Mouse (Mus musculus) left cerebral cortex, postnatal 36 days (tissue): ENCODE measurements around the gene Vmn1r75. TPM values are rescaled to one million over a fixed set of nuclear protein-coding genes. Genes with fewer than 3 reads are reported as not detected.

Experiments
- DNase-seq, 2 experiments: peaks; one replicate each; pipeline ENCODE4 v3.0.0; 2021 to 2022; ENCODE audit warnings: low spot score in 2 of 2, mixed read lengths in 1 of 2
- intact Hi-C: fragments of 180-260 bp; cut with DNase I; formaldehyde crosslinking; loops from one replicate; pipeline ENCODE4 v1.15.1; 2025
- total RNA-seq, 2 experiments: library from RNA; stranded (reverse); gene quantifications; 2 replicates each; pipeline ENCODE4 v1.2.3; 2021

Vmn1r75 gene
- total RNA-seq, result not detected

GRCm38 (mm10) chr7:11874330-11874729 lies at the start of gene Vmn1r75:
TSS of gene Vmn1r75 (plus strand) at chr7:11874630.
- intact Hi-C loops, result no loop called here
- no peak for DNase-seq

- intact Hi-C loops, result no loop called here
- no peak for DNase-seq
Observed at GRCm38 (mm10) chr7:11833680-11834079, 40.8 kb upstream of the Vmn1r75 start, which contains the start of gene Vmn1r74. TSS of gene Vmn1r74 (plus strand) at chr7:11833980.

Other genes starting within 250 kb of the Vmn1r75 start
- not detected for gene Vmn1r72, start 194.5 kb upstream of the Vmn1r75 start, total RNA-seq
- gene Vmn1r73, start 144.4 kb upstream of the Vmn1r75 start, total RNA-seq, result not detected
- not detected for gene Vmn1r74, start 40.6 kb upstream of the Vmn1r75 start, total RNA-seq
- not detected for gene Vmn1r76, start 63.6 kb downstream of the Vmn1r75 start, total RNA-seq
- gene Vmn1r77, start 162.1 kb downstream of the Vmn1r75 start, total RNA-seq, result not detected